Mouse (Mus musculus) spleen, postnatal 14 days (tissue): ENCODE results near the gene Alg1.

ENCODE experiments used
- DNase-seq, 2 experiments: peaks; one replicate each; pipeline ENCODE4 v3.0.0; 2021 to 2022; ENCODE audit warnings: low spot score in 2 of 2

The Alg1 gene

DNA sequence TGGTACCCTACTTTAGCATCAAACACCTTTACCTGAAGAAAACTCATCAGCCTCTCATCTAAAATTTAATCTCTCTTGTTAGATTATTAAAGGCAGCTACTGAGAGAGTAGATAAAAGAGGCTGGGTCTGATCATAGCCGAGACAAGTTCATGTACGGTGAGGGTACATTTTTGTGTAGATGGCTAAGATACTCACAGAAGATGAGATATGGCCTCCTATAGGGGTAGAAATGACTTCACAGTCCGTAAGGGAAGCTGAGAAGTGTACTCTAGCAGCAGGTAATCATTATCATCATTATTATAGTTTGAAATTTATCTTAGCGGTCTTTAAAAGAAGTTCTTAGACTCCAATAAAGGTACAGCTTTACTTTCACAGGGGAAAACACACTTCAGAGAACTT, 439 bp upstream of the Alg1 start:
- DNase-seq: no peak

GRCm38 (mm10) chr16:5242355-5242754, 8.9 kb downstream of the Alg1 start:
- DNase-seq: no peak

DNA sequence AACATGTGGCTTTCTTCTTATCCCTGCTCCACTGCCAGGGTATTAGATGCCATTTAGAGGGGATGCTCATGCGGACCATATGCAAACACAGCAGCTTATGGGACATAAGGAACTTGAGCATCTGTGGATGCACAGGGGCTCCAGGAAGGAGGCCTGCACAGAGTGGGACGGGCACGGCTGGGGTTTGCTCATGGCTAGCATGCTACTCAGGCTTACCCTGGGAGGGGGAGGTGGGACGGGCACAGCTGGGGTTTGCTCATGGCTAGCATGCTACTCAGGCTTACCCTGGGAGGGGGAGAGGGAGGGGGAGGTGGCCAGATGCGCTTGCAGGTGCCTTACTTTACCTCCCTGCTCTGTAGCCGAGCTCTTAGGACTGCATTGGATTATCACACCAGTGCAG, 9.5 kb downstream of the Alg1 start:
- DNase-seq: no peak

DNA sequence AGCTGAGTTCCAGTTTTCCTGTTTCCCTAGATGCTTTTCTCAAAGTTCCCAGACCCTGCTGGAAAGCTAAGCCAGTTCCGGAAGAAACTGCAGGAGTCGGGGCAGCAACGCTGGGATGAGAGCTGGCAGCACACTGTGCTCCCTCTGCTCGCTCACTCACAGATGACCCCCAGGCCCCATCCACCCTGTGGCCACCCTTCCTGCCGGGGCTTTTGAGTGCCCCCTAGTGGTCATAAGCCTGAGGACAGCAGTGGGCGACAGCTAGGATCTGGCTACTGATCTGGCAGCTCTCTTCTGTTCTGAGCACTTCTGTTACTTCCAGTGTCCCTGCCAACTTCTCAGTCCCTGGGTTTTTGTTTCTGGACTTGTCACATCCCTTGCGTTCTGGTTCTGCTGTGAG, 11.0 kb downstream of the Alg1 start:
- peak in 1 of 2 experiments; percentile 58 for DNase-seq

DNA sequence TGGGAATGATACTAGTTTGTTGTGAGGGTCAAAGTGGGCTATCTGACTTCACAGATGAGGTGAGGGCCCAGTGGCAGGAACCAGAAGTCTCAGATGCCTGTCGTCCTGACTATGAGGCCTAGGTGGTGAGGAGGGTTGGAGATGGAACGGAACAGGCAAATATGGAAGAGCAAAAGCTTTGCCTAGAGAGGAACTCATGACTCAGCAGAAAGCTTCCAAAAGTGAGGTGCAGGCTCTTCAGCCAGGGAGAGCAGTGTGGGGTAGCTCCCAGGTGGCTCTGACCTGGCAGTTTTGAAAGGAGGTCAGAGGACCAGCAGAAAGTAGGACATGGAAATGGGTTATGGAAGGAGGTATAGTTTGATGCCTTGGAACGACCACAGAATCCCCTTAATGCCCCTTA, 17.5 kb downstream of the Alg1 start:
- DNase-seq: no peak

DNA sequence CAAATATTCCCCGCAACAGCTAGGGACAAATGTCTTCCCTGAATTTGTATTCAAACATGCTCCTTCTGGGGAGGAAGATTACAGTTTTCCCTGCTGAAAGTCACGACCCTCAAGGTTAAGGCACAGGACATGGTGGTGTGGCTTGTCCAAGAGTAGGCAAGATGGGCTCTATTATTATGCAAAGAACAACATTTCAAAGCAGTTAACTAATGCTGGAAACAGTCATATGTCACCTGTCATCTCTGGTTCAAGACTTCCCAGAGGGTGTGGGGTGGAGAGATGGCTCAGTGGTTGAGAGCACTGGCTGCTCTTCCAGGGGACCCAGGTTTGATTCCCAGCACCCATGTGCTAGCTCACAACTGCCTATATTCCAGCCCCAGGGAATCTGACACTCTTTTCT, 18.8 kb downstream of the Alg1 start:
- DNase-seq: no peak

GRCm38 (mm10) chr16:5254346-5255025, 21.1 kb downstream of the Alg1 start:
- DNase-seq: peak; percentile 60 to 74

GRCm38 (mm10) chr16:5255081-5255740, 21.8 kb downstream of the Alg1 start:
- no peak for DNase-seq

DNA sequence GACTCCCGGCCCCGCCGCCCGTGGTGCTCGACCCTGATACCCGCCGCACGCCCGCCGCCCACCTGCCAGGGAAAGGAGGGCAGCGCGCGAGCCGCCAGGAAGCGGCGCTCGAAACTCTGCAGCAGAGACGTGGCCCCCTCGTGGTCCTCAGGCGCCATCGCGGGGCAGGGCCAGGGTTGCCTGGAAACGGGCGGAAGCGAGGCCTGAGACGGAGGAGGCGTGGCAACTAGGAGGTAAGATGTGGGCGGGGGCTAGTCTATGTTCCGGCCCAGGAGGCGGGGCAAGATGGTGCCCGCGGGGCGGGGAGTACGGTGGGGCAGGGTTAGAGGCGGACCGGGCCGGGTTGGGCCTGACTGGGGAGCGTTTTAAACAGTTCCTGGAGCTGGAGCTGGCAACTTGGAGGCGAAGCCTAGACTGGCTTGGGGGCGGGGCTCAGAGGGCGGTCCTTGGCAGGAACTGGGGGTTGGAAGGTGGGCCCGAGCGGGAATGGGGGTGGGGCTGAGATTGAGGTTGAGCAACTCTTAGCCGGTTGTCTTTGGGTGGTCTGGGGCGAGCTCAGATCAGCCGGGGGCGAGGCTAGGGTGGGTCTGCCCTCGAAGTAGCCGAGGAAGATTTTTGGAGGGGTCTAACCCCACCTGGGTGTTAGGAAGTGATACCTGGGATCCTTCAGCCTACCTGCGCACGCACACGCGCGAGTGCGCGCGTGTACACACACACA, 22.5 kb downstream of the Alg1 start, which contains the start of gene Eef2kmt:
Gene Eef2kmt, minus strand, starts transcription at position 205 of the 718 bp plus-strand sequence.
- peak; percentile 93 to 97 for DNase-seq

- DNase-seq: no peak
Measured at GRCm38 (mm10) chr16:5263156-5263555, 29.7 kb downstream of the Alg1 start.

GRCm38 (mm10) chr16:5263926-5264325, 30.5 kb downstream of the Alg1 start:
- no peak for DNase-seq

GRCm38 (mm10) chr16:5271411-5272035, 38.1 kb downstream of the Alg1 start:
- DNase-seq: no peak

- DNase-seq: no peak
Measured at GRCm38 (mm10) chr16:5272371-5272770, 39.0 kb downstream of the Alg1 start.

DNA sequence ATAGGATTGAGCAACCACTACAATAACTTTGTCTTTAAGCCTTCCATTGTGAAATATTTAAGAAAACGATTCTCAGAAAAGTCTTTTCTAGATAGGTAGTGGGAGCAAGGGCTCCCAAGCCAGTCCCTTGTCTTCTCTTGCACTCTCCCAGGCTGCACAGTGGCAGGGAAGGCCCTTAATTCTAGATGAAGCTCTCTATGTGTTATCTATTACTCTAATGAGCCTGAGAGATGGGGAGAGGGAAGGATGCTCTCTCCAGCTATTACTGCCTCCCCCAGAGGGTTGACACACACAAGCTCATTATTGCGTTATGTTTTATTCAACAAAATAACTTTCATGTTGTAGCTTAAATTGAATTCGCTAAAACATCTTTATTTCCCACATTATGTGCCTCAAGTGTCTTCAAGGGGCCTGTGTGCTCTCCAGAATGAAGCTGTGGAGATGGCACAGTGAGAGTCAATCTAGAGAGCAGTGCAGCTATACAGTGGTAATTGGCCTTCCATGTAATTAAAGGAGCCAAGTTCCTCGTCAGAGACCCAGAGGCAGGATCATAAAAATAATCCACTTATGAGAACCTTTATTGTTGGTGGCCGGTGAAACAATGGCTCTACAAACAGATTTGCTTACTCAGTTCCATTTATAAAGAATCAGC, 46.3 kb downstream of the Alg1 start:
- DNase-seq: no peak

GRCm38 (mm10) chr16:5282686-5283085, 49.3 kb downstream of the Alg1 start:
- DNase-seq: no peak

DNA sequence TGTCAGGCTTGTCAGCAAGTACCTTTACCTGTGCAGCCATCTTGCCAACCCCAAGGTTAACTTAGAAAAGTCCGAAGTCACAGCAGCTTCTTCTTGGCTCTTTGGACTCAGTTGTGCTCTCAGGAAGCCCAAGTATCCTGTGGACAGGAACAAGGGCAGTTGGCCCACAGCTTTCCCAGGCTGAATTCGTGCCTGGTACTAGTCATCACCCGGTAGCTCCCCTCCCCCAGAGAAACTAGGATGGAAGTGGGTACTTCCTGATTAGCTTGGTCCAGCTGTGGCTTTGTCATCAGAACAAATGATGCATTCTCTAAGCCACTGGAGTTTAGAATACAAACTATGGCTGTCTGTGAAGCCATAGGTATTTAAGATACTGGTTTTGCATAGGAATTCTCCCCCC, 52.0 kb downstream of the Alg1 start:
- no peak for DNase-seq
